Mouse (Mus musculus): ENCODE measurements around the gene Teddm1a. TPM values are rescaled to one million over a fixed set of nuclear protein-coding genes. Genes with fewer than 3 reads are reported as not detected.
A peak's percentile ranks its signal among the peaks of the same experiment; 100 is the strongest.

The Teddm1a gene
- polyA plus RNA-seq, 1 experiment from 2014 or later, result not detected

DNA sequence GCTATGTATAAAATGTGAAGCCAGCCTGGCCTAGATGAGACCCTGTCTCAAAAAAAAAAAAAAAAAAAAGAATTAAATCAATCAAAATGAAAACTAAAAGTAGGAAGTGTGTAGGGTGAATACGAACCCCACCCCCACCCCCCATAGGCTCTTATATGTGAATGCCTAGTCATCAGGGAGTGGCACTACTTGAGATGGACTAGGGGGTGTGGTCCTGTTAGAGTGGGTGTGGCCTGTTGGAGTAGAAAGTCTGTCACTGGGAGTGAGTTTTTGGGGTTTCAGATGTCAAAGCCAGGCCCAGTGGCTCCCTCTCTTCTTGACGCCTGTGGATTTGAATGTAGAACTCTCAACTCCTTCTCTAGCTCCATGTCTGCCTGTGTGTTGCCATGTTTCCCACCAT lies 45.5 kb downstream of the Teddm1a start:
- ATAC-seq (no peak), DNase-seq (ENCODE audit: low spot score) (no peak)
- H3K4me3 ChIP-seq (ENCODE audit: low read depth, low read length), result no peak overlapping the region
- no peaks in the 10 kb centered on the region for H3K4me1 ChIP-seq (ENCODE audit: insufficient read depth, low read depth, low read length)
- no peaks in the 10 kb centered on the region for H3K36me3 ChIP-seq (ENCODE audit: insufficient read depth, low read length)
- H3K9ac ChIP-seq (replicated peaks; ENCODE audit: low read depth), result no peak overlapping the region
- TF ChIP-seq CTCF (IDR thresholded peaks at IDR 0.05), result no peak
- no peak for TF ChIP-seq EP300 (IDR thresholded peaks at IDR 0.05)
- WGBS, result 94% methylated on average over 2 of the region's 2 CpGs
- no peaks in the 10 kb centered on the region for H3K9me3 ChIP-seq (ENCODE audit: low read length)
- H3K27ac ChIP-seq (ENCODE audit: low read length), result no peak overlapping the region
- no peaks in the 10 kb centered on the region for H3K27me3 ChIP-seq (replicated peaks; ENCODE audit: insufficient read depth, low read length)
- H3K4me2 ChIP-seq (replicated peaks; ENCODE audit: low read depth, low read length), result no peak overlapping the region

DNA sequence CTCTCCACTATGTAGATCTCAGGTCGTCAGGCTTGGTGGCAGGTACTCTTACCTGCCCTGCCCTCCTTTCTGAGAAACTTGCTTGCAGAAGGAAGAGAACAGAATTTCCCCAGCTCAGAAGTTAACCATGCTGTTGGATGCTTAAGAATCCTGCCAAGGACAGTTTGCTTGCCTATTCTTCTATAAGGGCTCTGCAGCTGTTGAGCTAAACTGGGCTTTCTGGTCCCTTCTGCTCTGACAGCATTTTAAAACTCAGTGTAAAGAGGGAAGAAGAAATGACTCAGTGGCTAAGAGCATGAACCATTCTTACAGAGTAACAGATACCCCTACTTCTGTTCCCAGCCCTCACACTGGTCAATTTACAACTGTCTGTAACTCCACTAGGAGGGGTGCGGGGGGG lies 49.4 kb downstream of the Teddm1a start:
- no peaks in the 10 kb centered on the region for H3K36me3 ChIP-seq (ENCODE audit: insufficient read depth, low read length)
- H3K4me1 ChIP-seq (ENCODE audit: insufficient read depth, low read depth, low read length), result no peaks in the 10 kb centered on the region
- H3K9me3 ChIP-seq (ENCODE audit: low read length), result no peaks in the 10 kb centered on the region
- H3K4me2 ChIP-seq (replicated peaks; ENCODE audit: low read depth, low read length), result no peak overlapping the region
- WGBS, result 80% methylated on average over 2 of the region's 2 CpGs
- ATAC-seq, result no peak
- H3K9ac ChIP-seq (replicated peaks; ENCODE audit: low read depth), result no peak overlapping the region
- no peaks in the 10 kb centered on the region for H3K27me3 ChIP-seq (replicated peaks; ENCODE audit: insufficient read depth, low read length)
- no peak overlapping the region for H3K27ac ChIP-seq (ENCODE audit: low read length)
- TF ChIP-seq CTCF (IDR thresholded peaks at IDR 0.05) (no peak), EP300 (IDR thresholded peaks at IDR 0.05) (no peak)
- DNase-seq (ENCODE audit: low spot score), result no peak
- no peak overlapping the region for H3K4me3 ChIP-seq (ENCODE audit: low read depth, low read length)

Small RNAs within 50 kb of the gene (microRNA-seq; reads per million reads assigned to microRNA genes)
- 7.1 reads per million, percentile 18 among the genes with 10 or more reads in this experiment for gene Mir8114

Other genes with a start within 250 kb of the Teddm1a start
- gene Rgs8, start 238.7 kb upstream of the Teddm1a start, polyA plus RNA-seq (2015; fragmentation: Nextera tagmentation; extraction: Ambion mirVana), result 0.12 and 0.14 TPM in 2 replicates
- 3.8 and 8.4 TPM in 2 replicates for gene Rgs16, start 151.4 kb upstream of the Teddm1a start, polyA plus RNA-seq (2015; fragmentation: Nextera tagmentation; extraction: Ambion mirVana)
- gene Rnasel, start 142.3 kb upstream of the Teddm1a start, polyA plus RNA-seq (2015; fragmentation: Nextera tagmentation; extraction: Ambion mirVana), result 13.1 and 16.6 TPM in 2 replicates
- gene Rgsl1, start 47.6 kb upstream of the Teddm1a start, polyA plus RNA-seq (2015; fragmentation: Nextera tagmentation; extraction: Ambion mirVana), result 0.07 and 0.10 TPM in 2 replicates
- gene Teddm1b, start 17.4 kb upstream of the Teddm1a start, polyA plus RNA-seq (2015; fragmentation: Nextera tagmentation; extraction: Ambion mirVana), result 0.07 and 0.11 TPM in 2 replicates
- 179 and 283 TPM in 2 replicates for gene Glul, start 8.2 kb downstream of the Teddm1a start, polyA plus RNA-seq (2015; fragmentation: Nextera tagmentation; extraction: Ambion mirVana)
- 0.62 and 0.98 TPM in 2 replicates for gene Teddm2, start 8.5 kb downstream of the Teddm1a start, polyA plus RNA-seq (2015; fragmentation: Nextera tagmentation; extraction: Ambion mirVana)

Data from lung, postnatal 0 days (tissue).